Mouse (Mus musculus): ENCODE results near the gene Btbd35f18. TPM values are rescaled to one million over a fixed set of nuclear protein-coding genes. Genes with fewer than 3 reads are reported as not detected.
"Not testable (repeated sequence)": the region's sequence is repeated elsewhere in the genome, so short reads cannot be mapped to it uniquely, and the experiment has no call there.

Gene Btbd35f18
- not detected in 2 replicates for polyA plus RNA-seq (2012; ENCODE audit: insufficient read depth, insufficient read length, missing spikeins)

- not testable (repeated sequence) for H3K27ac ChIP-seq (replicated peaks; ENCODE audit: low read depth, low read length); H3K4me3 ChIP-seq (ENCODE audit: insufficient read depth, low read depth, low read length); H3K4me1 ChIP-seq (ENCODE audit: control insufficient read depth, insufficient read depth, insufficient read length, low read length)
Measured at GRCm38 (mm10) chrX:3699933-3700332, at the start of gene Btbd35f18. Gene Btbd35f18, plus strand, starts transcription at chrX:3700233.

Other genes with a start within 250 kb of the Btbd35f18 start
- not detected in 2 replicates for gene Btbd35f10, start 52.7 kb downstream of the Btbd35f18 start, polyA plus RNA-seq (2012; ENCODE audit: insufficient read depth, insufficient read length, missing spikeins)

Measured in brown adipose tissue, adult 24 weeks (tissue).